14 mouse cellular contexts compared by ENCODE assay signal in the genomic region with DNA sequence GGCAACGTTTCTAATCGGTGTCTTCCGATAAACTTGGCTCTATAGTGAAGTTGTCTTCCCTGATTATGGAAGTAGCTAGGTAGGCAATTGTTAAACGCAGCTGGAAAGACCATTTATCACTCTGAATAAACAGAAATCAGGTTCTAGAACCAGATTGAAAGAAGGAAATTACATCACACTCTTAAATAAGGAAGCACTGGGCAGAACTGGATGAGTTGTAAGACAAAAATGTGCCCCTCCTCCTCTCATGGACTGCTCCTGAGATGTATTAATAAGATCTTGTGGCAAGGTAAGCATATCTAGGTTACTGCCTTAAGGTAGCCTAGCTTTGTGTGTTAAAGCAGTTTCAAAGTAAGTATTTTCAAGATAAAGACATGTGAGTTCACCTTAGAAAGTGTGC. TPM values are rescaled to one million over a fixed set of nuclear protein-coding genes. Genes with fewer than 3 reads are reported as not detected.
DNase-seq lines count a peak whose midpoint lies in the region; ATAC-seq and TF ChIP-seq lines count a peak whose summit lies in the region.
"Had no signal": no experiment of that assay in that cellular context is flagged by ENCODE, and none has a peak within 500 bp of the region (broad histone marks: within the 10 kb centered on the region; RNA-seq: fewer than 3 reads in every experiment).

No protein-coding gene starts in this region.

- no peak overlapping the region for H3K4me2 ChIP-seq in midbrain, embryonic 11.5 days
- H3K4me2 ChIP-seq: forebrain, embryonic 15.5 days; hindbrain, embryonic 12.5 days; midbrain, embryonic 12.5 days had no signal

- H3K36me3 ChIP-seq in midbrain, embryonic 11.5 days (ENCODE audit: control insufficient read depth, insufficient read depth, low read length) = no peaks in the 10 kb centered on the region; the same call in 1 of the 2 replicates
- H3K36me3 ChIP-seq in thymus, adult 2 months (ENCODE audit: control insufficient read depth, insufficient read depth, low read length) = no peaks in the 10 kb centered on the region; the same call in 1 of the 2 replicates
- H3K36me3 ChIP-seq: forebrain, embryonic 15.5 days; hindbrain, embryonic 12.5 days had no signal

- DNase-seq in kidney, adult 9 months = peak; percentile 45
- no peak for DNase-seq in kidney, postnatal 4 days
- peak; percentile 54 for DNase-seq in urinary bladder, postnatal 14 days (ENCODE audit: low spot score)
- DNase-seq in urinary bladder, postnatal 4 days (ENCODE audit: low spot score in 2 of 2) = no peak
- no peak for DNase-seq in midbrain, embryonic 11.5 days (ENCODE audit: low spot score, missing footprints)
- DNase-seq in thymus, adult 2 months = no peak
- DNase-seq: cerebellum, adult 18-20 months; gastrocnemius, postnatal 10 days; kidney, adult 18-20 months had no signal

- no peak for TF ChIP-seq POLR2A in thymus, adult 2 months (IDR thresholded peaks at IDR 0.05; ENCODE audit: control insufficient read depth, extremely low read depth, insufficient read depth, low read length, poor library complexity)

- H3K4me1 ChIP-seq in midbrain, embryonic 11.5 days (ENCODE audit: control insufficient read depth, insufficient read depth, low read length) = peaks cover 3% of the 10 kb centered on the region
- no peaks in the 10 kb centered on the region for H3K4me1 ChIP-seq in thymus, adult 2 months (replicated peaks; ENCODE audit: control insufficient read depth, insufficient read depth, low read length)

- 90% methylated on average over 4 of the region's 4 CpGs for WGBS in midbrain, embryonic 11.5 days
- 51% methylated on average over 4 of the region's 4 CpGs for WGBS in thymus, adult 2 months

- no peaks in the 10 kb centered on the region for H3K27me3 ChIP-seq in midbrain, embryonic 11.5 days (ENCODE audit: control insufficient read depth, insufficient read depth, low read length)
- H3K27me3 ChIP-seq in thymus, adult 2 months (ENCODE audit: control insufficient read depth, insufficient read depth, low read length) = no peaks in the 10 kb centered on the region
- H3K27me3 ChIP-seq: forebrain, embryonic 15.5 days; hindbrain, embryonic 12.5 days; midbrain, embryonic 12.5 days had no signal

- no peak for TF ChIP-seq CTCF in thymus, adult 2 months (IDR thresholded peaks at IDR 0.05; ENCODE audit: borderline replicate concordance, control insufficient read depth, extremely low read depth, insufficient read depth, low read length, poor library complexity)

- H3K4me3 ChIP-seq in midbrain, embryonic 11.5 days (ENCODE audit: low read depth, low read length) = no peak overlapping the region
- no peak overlapping the region for H3K4me3 ChIP-seq in thymus, adult 2 months (ENCODE audit: control insufficient read depth, insufficient read depth, low read length)
- H3K4me3 ChIP-seq: forebrain, embryonic 15.5 days; hindbrain, embryonic 12.5 days; midbrain, embryonic 12.5 days had no signal

- no peak overlapping the region for H3K27ac ChIP-seq in midbrain, embryonic 11.5 days (ENCODE audit: low read depth, low read length)
- no peak overlapping the region for H3K27ac ChIP-seq in thymus, adult 2 months (ENCODE audit: control insufficient read depth, insufficient read depth, low read length)
- H3K27ac ChIP-seq: forebrain, embryonic 15.5 days; hindbrain, embryonic 12.5 days; liver, embryonic 14.5 days; midbrain, embryonic 12.5 days had no signal

- ATAC-seq in megakaryocyte, adult 5-6 weeks (ENCODE audit: poor library complexity, severe bottlenecking) = peak; percentile 78
- no peak for ATAC-seq in midbrain, embryonic 11.5 days (ENCODE audit: low FRiP score)
- ATAC-seq: forebrain, embryonic 15.5 days had no signal

- H3K9ac ChIP-seq in midbrain, embryonic 11.5 days (ENCODE audit: low read length) = no peak overlapping the region
- H3K9ac ChIP-seq: forebrain, embryonic 15.5 days; hindbrain, embryonic 12.5 days; liver, embryonic 14.5 days; midbrain, embryonic 12.5 days had no signal

- H3K9me3 ChIP-seq in midbrain, embryonic 11.5 days (ENCODE audit: control insufficient read depth, low read length) = no peaks in the 10 kb centered on the region
- H3K9me3 ChIP-seq: forebrain, embryonic 15.5 days; hindbrain, embryonic 12.5 days; midbrain, embryonic 12.5 days had no signal

RNA-seq across cellular contexts. Expression of gene Errfi1, which starts 6.8 kb away (rescaled TPM):
- total RNA-seq in megakaryocyte, adult 5-6 weeks (2015) = 1.8 and 3.7 TPM in 2 replicates
- 2.3 and 3.4 TPM in 2 replicates for total RNA-seq in megakaryocyte, adult 5-6 weeks (2017)
- polyA plus RNA-seq in midbrain, embryonic 11.5 days (2014; fragmentation: Nextera tagmentation; extraction: Ambion mirVana) = 29.5 and 29.7 TPM in 2 replicates
- 12.4 and 17.2 TPM in 2 replicates for polyA plus RNA-seq in thymus, adult 2 months (2012; rRNA removed)

RNA-seq across cellular contexts. Expression of gene Park7, which starts 53.7 kb away (rescaled TPM):
- 118 and 123 TPM in 2 replicates for total RNA-seq in megakaryocyte, adult 5-6 weeks (2015)
- total RNA-seq in megakaryocyte, adult 5-6 weeks (2017) = 153 and 156 TPM in 2 replicates
- polyA plus RNA-seq in midbrain, embryonic 11.5 days (2014; fragmentation: Nextera tagmentation; extraction: Ambion mirVana) = 383 and 406 TPM in 2 replicates
- polyA plus RNA-seq in thymus, adult 2 months (2012; rRNA removed) = 128 and 138 TPM in 2 replicates

RNA-seq across cellular contexts. Expression of gene Tnfrsf9, which starts 53.8 kb away (rescaled TPM):
- 0.11 and 2.2 TPM in 2 replicates for total RNA-seq in megakaryocyte, adult 5-6 weeks (2015)
- total RNA-seq in megakaryocyte, adult 5-6 weeks (2017) = 0.26 and 0.81 TPM in 2 replicates
- 0.18 and 0.30 TPM in 2 replicates for polyA plus RNA-seq in midbrain, embryonic 11.5 days (2014; fragmentation: Nextera tagmentation; extraction: Ambion mirVana)
- polyA plus RNA-seq in thymus, adult 2 months (2012; rRNA removed) = 13.4 and 13.5 TPM in 2 replicates

Comparison
In these comparisons a context has a peak if more than half of its experiments do, and no peak if none do; other contexts are left out.
1. DNase-seq: peak in kidney, adult 9 months (single experiment) and urinary bladder, postnatal 14 days (single experiment); none in kidney, postnatal 4 days (0 of 2), urinary bladder, postnatal 4 days (0 of 2), midbrain, embryonic 11.5 days (single experiment) and thymus, adult 2 months (single experiment).
2. RNA of gene Tnfrsf9, which starts 53.8 kb away (polyA plus RNA-seq): 13.4 to 13.5 TPM in thymus, adult 2 months; 0.18 to 0.30 TPM in midbrain, embryonic 11.5 days; every median in the first group is over 10 times any median in the second.